Mouse (Mus musculus) ovary, adult 18-20 months (tissue): ENCODE data around the gene Sowaha.

Experiments used
- DNase-seq: peaks from one replicate; pipeline ENCODE4 v3.0.0; 2022; ENCODE audit warnings: low spot score, mixed read lengths

Sowaha gene

DNA sequence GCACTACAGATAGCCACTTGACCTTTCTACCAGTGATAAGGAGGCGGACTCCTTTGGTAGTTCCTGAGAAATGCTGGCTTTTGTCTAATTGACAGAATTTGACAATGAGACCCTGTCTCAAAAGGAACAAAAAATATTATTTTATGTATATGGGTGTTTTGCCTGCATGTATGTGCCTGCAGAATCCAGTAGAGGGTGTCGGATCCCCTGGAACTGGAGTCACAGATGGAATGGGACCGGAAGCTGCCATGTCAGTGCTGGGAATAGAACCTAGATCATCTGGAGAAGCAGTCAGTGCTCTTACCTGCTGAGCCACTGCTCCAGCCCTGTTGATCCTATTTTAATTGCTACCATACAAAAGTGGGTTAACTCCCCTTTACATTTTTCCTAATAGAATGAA, 7.4 kb downstream of the Sowaha start:
- no peak for DNase-seq

DNA sequence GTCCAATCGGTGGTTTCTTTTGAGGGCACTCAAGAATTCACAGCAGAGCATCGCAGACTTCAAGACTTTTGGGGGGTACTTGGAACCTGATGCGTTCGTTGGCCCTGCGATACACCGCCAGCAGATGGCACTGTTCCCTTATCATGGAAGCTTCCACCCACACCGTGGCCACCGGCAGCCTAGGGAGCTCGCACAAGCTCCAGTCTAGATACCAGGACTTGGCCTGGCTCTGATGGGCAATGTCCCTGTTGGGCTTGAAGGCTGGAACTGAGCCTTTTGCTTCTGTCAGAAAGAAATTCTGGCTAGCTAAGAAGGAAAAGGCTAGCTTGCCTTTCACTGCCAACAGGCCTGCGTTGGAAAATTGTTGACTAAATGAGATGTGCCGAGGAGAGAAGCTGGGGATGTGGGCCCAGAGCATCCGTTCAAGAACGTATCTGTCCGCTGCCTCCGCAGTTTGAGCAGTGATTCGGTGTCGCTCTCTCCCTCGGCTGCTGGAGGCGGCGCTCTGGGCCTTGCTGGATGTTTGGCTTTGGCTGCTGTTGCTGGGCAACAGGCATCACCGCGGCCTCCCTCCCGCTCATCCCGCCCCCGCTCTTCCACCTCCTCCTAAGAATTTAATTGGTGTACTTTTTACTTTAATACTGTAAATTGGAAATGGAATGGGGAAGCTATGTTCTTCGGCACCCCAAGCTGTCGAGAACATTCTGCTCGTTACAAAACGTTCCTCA, 9.9 kb downstream of the Sowaha start, which contains the start of gene Gm9837:
Gene Gm9837 (minus strand): TSS at position 512 of the 728 bp plus-strand sequence.
- peak; percentile 72 for DNase-seq

DNA sequence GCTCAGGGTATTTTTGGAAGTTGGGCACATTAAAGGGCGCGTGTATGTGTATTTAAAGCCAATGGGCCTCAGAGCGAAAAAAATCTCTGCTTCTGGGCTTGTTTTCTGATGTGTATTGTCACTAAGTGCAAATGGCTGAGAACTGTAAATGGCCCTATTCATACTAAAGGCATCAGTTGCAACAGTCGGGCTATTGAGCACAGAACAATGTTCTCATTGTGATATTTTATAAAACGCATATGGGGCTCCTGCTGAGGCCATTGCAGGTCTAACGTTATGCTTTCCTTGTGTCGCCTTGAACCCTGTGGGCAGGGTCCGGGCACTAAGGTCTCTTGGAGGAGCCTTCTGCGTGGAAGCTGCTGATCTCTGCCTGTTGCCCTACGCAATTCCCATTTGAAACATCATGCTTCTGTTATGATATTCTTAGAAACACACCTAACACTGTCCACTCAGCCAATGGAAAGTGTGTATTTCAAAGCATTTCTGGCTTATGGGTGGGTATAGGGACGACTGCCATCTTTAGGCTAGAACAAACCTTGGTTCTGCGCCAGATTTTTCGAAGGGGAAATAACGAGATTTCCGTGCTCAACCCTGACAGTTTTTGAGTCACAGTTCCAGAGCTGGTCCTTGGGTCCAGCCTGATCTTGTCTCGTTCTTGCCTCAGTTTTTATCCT, 10.6 kb downstream of the Sowaha start:
- no peak for DNase-seq

DNA sequence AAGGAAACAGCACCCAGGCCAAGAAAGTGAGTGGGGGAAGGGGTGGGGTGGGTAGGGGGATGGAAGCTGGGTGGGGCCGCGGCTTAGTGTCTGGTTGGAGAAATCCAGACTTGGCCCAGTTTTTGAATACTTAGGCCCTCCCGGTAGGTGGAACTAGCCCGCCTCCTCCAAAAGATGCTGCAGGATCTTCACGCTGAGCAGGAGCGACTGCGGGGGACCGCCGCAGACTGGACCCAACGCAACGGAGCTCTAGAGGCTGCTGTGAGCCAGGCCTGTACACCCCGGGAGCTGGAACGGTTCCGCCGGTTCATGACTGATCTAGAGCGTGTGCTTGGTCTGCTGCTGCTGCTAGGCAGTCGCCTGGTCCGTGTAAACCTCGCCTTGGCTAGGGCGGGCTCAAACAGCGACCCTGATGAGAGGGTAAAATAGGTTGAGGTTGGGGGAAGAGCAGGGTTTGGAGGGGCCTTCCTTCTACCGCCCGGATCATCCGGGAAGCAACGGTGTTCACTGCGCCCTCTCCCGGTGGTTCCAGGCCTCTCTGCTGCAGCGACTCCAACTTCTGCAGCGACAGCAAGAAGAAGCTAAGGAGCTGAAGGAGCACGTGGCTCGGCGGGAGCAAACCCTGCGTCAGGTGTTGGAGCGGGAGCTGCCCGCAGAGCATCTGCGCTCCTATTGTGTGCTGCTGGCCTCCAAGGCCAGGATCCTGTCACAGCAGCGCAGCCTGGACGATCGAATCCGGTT, 13.7 kb downstream of the Sowaha start:
- DNase-seq = peak; percentile 54

DNA sequence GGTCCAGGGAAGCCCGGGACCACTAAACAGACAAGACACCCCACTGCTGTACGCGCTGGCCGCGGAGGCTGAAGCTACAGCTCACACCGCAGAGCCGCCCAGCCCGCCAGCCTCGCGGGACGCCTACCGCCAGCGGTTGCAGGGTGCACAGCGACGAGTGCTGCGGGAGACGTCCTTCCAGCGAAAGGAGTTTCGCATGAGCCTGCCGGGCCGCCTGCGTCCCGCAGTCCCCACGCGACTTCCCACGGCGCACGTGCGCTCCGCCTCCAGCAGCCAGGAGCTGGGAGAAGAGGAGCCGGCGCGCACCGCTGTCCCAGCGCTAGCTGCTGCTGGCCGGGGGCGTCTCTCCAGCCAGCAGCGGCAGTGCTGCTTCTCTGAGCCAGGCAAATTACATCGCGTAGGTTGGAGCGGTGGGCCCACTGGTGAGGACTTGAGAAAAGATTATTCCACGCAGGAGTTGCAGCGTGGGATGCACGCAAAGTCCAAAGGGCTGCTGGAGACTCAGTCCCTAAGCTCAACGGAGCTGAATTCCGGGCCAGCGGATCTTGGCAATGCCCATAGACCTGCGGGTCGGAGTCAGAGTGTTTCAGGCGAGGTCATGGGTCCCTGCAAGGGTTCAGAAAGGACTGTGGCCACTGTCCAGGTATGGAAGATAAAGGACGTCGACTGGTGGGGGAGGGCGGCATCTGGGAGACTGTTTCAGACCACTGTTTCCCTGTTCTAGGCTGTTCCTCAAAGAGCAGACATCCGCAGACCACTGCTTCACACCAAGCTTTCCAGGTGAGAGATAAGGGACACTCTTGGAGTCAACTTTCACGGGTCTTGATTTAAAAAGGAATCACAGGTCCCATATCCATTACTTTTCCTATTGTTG, 16.3 kb downstream of the Sowaha start:
- DNase-seq = no peak

DNA sequence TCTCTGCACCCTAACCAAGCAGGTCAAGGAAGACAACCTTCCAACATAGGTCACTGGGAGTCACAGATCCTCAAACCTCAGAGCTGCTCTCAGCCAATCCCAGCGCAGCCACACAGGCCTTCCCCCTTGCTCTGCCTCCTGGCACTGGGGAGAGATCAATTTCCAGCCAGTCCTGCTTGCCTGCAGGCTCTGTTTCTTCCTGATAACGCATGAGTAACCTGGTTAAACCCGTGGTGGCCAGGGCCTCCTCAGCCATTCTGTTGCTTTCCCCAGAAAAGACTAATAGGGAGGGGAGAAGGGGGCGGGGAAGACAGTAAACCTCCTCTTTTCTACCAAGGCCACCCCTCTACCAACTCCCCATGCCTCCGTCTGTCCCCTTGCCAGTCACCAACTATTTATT, 18.3 kb downstream of the Sowaha start:
- no peak for DNase-seq

DNA sequence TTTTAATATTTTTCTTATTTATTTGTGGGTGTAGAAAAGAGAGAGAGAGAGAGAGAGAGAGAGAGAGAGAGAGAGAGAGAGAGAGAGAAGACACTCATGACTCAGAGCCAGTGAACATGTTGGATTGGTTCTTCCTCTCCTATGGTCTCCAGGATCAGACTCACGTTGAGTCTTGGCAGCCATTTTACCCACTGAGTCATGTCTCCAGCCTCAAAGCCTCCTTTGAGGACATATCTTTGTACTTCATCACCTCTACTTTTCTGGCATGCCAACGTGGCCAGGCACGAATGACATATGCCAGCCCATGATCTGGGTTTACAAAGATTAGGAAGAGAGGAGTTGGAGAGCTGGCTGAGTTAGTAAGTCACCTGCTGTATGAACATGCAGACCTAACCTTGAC, 19.9 kb downstream of the Sowaha start:
- DNase-seq = no peak

DNA sequence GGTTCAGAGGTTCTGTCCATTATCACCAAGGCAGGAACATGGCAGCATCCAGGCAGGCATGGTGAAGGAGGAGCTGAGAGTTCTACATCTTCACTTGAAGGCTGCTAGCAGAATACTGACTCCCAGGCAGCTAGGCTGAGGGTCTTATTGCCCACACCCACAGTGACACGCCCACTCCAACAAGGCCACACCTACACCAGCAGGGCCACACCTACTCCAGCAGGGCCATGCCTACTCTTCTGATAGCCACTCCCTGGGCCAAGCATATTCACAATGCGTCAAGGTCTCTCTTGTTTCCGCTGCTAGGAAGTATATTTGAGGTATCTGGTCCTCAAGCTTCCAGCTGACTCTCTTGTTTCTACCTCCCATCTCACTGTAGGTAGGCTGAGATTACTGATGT, 21.1 kb downstream of the Sowaha start:
- DNase-seq = no peak

DNA sequence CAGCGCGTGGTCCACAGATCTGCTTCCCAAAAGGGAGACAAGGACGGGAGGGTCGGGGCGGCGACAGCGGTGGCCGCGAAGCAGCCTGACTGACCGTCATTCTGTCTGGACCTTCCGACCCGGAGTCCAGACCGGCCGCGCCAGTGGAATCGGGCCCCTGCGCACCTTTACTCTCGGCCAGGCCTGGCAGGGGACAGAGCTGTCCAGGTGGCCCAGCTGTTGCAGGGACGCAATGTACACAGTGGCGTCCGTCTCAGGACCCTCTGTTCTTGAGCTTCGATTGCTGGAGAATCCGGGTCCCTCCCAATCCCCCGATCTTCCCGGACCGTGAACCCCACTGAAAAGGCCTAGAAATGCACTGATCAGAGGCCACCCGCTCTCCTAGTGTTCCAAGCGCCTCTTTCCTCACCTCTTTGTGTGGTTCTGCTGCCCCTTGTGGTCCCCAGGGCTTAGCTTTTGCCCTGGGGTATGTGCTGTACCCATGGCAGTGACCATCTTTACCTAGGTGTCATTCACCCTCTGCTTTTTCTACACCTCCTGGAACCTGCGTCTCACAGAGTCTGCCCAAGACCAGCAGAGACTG, 22.6 kb downstream of the Sowaha start:
- no peak for DNase-seq

DNA sequence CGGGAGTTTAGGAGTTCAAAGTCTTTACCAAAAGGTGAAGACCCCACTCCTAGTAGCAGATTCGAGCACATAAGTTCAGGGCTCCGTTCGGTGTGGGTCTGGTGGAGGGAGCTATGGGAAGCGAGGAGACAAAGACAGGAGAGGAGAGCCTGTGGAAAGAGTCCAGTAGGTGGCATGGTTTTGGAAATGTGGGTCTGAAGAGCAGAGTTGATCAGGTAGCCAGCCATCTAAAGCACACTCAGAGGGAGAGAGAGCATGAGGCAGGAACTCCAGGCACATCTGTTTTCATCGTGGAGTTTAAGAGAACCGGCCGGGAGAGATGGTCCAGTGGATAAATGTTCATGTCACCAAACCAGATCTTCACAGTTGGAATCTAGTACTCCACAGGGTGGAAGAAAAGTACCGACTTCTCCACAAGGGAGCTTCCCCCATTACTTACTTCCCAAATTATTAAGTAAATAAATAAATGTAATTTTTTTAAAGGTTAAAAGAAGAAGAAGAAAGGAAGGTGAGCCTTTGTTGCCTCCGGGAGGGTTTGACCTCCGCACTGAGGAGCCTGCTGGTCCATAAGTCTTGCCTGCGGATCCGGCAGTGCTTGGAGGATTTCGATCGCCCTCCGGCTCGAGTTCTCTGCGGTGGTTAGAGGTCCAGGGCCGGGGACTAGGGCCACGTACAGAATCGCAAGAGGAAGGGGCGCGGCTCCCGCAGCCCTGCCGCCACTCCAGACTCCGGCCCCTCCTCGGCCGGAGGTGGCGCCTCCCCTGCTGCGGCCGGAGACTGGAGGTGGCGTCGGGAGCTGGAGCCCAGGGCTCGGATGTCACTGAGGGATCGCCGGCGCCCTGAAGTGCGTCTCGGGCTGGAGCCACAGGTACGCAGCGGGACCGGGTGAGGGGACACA, 23.4 kb downstream of the Sowaha start, which contains the start of the genes Gm10447 and Shroom1:
Gene Gm10447 (minus strand): TSS at position 637 of the 898 bp plus-strand sequence.
Gene Shroom1 (plus strand): TSS at position 732 of the 898 bp plus-strand sequence.
- DNase-seq = peak; percentile 59

DNA sequence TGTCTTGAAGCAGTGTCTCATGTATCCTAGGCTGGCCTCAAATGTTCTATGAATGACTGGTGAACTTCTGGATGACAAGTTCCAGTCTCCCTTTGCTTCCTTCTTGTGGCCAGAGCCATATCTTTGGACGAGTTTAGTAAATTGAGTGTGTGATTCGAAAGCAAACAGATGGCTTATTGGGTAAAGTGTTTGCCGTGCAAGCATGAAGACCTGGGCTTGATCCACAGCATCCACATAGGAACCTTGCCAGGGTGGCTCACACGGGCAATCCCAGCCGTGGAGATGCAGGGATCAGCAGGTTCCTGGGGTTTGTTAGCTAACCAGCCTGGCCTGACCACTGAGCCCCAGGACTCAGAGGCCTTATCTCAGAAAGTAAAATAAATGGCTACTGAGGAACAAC, 27.0 kb downstream of the Sowaha start:
- no peak for DNase-seq

DNA sequence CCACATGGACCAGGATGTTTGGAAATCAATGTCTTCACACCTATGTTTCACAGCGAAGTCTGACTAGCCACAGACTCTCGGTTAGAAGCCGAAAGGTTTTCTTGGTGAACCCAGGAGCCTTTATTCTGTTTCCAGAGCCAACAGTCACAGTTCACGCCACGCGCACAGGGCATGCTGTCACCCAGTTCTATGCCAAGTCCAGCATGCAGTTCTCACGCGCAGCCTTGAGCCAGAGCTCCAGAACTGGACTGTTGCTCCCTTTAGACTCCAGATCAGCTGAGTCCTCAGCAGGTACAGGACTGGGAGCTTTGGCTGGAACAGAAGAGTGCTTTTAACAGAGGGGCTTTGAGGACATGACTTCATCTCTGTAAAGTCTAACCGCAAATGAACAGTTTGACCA, 27.7 kb downstream of the Sowaha start:
- DNase-seq = no peak

DNA sequence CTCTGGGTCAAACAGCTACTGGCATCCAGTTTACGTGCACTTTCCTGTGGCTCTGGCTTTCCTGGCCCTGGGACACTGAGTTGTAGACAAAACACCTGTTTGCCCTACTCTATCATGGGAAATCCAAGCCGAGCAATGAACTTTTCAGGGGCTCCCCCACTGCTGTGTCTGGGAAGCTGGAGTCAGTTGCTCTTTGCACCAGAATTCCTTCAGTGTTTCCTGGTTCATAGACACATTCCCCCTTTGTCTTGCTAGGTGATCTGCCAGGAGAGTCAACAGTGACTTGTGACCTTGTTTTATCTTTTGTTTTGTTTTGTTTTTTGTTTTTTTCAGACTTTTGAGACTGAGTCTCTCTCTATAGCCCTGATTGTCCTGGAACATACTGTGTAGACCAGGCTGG, 28.7 kb downstream of the Sowaha start:
- no peak for DNase-seq

DNA sequence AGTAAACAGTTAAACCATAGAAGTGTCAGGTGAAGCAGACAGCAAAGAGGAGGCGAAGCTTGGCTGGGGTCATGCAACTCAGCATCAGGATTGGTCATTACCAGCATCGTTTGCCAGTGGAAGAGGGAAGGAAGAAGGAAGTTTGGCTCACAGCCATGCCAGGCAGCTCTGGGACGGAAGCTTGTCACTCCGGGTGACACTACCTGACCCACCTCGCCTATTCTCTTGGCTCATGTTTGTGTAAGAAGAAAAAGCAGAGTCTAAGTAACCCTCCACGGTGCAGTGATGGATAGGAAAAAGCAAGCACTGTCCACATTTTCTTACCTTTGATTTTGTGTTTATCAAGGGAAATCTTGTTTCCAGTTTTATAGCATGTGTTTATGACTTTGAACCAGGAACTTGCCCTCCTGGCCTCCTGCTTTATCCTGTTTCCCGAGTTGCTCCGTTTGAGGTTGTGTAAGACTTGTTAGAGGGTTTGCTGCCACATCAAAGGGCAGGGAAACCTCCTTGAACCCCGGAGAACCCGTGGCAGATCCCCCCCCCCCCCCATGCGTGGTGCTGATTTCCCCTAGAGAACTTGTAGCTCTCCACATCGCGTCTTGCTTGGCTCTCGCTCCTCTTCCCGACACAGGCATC, 29.9 kb downstream of the Sowaha start:
- no peak for DNase-seq

DNA sequence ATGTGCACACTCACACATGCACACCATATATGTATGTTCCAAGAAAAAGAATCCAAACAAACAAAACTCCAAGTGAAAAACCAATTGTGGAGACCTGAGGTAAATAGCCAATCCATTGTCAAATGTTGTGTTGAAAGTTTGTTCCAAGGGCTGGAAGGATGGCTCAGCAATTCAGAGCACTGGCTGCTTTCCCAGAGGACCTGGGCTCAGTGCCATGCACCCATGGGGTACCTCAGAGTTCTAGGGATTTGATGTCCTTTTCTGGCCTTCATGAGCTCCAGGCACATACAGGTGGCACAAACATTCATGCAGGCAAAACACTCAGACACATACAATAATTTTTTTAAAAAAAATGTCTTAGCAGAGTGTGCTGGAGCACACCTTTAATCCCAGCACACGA, 31.5 kb downstream of the Sowaha start:
- DNase-seq = no peak

DNA sequence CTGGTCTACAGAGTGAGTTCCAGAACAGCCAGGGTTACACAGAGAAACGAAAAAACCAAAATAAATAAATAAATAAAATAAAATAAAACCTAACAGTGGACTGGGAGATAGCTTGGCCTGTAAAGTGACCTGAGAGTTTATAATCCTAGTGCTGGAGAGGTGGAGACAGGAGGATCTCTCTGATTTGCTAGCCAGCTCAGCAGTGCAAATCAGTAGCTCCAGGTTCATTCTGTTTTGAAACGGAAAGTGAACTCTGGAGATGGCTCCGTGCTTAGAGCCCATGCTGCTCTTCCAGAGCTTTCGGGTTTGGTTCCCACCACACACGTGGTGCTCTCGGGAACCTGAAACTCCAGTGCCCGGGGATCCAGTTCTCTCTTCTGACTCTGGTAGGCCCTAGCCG, 32.1 kb downstream of the Sowaha start:
- no peak for DNase-seq

DNA sequence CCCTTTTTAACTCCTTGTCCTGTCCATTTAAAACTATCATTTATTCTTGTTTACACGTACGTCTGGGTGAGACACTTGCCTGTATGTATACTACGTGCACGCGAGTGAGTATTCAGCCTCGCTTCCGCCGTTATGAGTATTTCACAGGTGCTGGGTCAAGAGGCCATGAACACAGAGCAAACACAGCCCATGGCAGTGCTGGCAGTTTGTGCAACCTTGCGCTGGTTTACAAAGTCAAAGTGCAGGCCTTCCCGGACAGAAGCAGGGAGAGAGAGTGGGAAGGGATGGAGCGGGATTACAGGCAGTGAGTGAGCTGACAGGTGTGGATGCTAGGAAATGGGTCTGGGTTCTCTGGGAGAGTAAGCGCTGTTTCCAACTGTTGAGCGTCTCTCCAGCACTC, 33.9 kb downstream of the Sowaha start:
- no peak for DNase-seq

DNA sequence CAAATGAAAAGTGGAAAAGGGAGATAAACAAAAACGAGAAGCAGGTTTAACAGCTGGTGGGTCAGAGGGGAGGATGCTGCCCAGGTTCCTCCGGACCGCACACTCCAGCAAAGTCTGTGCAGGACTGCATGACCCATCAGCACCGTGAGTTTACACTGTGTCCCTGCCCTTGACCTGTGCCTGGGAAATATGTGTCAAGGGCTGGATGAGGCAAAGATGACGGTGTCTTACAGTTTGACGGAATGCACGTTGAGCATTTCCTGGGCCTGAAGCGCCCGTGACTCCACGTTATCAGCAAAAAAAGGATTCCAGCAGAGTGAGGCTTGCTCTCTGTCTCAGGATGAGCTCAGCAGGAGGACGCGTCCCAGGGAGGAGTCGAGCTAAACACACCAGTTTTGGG, 34.5 kb downstream of the Sowaha start:
- DNase-seq = no peak

DNA sequence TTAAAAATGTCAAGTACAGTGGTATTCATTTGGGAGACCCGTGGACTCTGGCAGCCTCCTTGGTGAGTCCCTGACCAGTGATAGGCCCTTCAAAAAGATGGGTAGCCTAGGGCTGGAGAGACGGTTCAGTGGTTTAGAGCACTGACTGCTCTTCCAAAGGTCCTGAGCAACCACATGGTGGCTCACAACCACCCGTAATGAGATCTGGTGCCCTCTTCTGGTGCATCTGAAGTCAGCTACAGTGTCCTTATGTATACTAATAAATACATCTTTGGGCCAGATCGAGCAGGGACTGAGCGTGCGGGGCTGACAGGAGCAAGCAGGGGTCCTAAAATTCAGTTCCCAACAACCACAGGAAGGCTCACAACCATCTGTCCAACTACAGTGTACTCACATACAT, 36.2 kb downstream of the Sowaha start:
- DNase-seq = no peak

DNA sequence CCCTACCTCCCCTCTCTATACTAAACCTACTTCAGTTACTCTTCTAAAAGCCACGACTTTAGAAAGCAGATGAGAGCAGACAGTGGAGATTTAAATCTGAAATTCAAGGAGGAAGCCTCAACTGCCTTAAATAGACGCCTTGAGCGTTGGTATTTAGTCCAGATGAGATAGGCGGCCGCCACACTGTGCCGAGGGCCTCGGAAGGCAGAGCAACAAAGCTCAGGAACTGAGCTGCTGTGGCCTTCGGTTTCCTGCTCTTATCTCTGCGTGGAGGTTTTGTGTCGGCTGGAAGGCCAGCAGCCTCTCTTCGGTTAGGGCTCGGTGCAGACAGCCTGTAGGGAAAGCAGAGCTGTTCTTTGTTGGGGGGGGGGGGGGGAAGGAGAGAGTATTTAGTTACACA, 38.2 kb downstream of the Sowaha start:
- DNase-seq = peak; percentile 77
